Mouse (Mus musculus) heart, embryonic 14.5 days (tissue): ENCODE results near the gene Rhod. TPM values are rescaled to one million over a fixed set of nuclear protein-coding genes. Genes with fewer than 3 reads are reported as not detected.

Experiments used
- ATAC-seq: fragments of 200-750 bp; cut with Nextera tagmentation; 2 replicates; pipeline ENCODE4 v1.8.0; 2017; ENCODE audit warnings: low read depth, moderate TSS enrichment; ENCODE audit not compliant: insufficient number of reproducible peaks, insufficient read depth, low FRiP score
- H3K27ac ChIP-seq, 2 experiments: fragments of 200-500 bp in 1 of 2; fragments of 300-500 bp in 1 of 2; sonication (generic) in 1 of 2; replicated peaks in 1 of 2; 2 replicates each; pipeline ENCODE4 v1.5.1; 2012 to 2014; ENCODE audit warnings: low read depth in 2 of 2, low read length in 2 of 2, control low read depth in 1 of 2, mild to moderate bottlenecking in 1 of 2, mixed read lengths in 1 of 2; ENCODE audit not compliant: control insufficient read depth in 1 of 2, insufficient read depth in 1 of 2
- H3K27me3 ChIP-seq: fragments of 300-500 bp; sonication (generic); 2 replicates; pipeline ENCODE4 v1.6.1; 2014; ENCODE audit warnings: mild to moderate bottlenecking, low read length, control low read depth; ENCODE audit not compliant: control insufficient read depth, insufficient read depth
- H3K36me3 ChIP-seq: fragments of 300-500 bp; sonication (generic); 2 replicates; pipeline ENCODE4 v1.6.1; 2014; ENCODE audit warnings: mild to moderate bottlenecking, control low read depth, low read length, mixed read lengths; ENCODE audit not compliant: control insufficient read depth, insufficient read depth
- H3K4me1 ChIP-seq, 2 experiments: fragments of 200-500 bp in 1 of 2; fragments of 300-500 bp in 1 of 2; sonication (generic) in 1 of 2; 2 replicates each; pipeline ENCODE4 v1.6.1; 2012 to 2014; ENCODE audit warnings: low read length in 2 of 2, control low read depth in 1 of 2, mixed read lengths in 1 of 2; ENCODE audit not compliant: control insufficient read depth in 2 of 2, insufficient read depth in 2 of 2
- H3K4me2 ChIP-seq: fragments of 300-500 bp; sonication (generic); 2 replicates; pipeline ENCODE4 v1.6.1; 2014; ENCODE audit warnings: mild to moderate bottlenecking, low read length
- H3K4me3 ChIP-seq, 2 experiments: fragments of 200-500 bp in 1 of 2; fragments of 300-500 bp in 1 of 2; sonication (generic) in 1 of 2; 2 replicates each; pipeline ENCODE4 v1.5.1; 2012 to 2014; ENCODE audit warnings: low read length in 2 of 2, mild to moderate bottlenecking in 2 of 2, control low read depth in 1 of 2, low read depth in 1 of 2, moderate library complexity in 1 of 2; ENCODE audit not compliant: control insufficient read depth in 1 of 2, insufficient read depth in 1 of 2
- H3K9ac ChIP-seq: fragments of 300-500 bp; sonication (generic); 2 replicates; pipeline ENCODE4 v1.6.1; 2014; ENCODE audit warnings: mild to moderate bottlenecking, low read length
- H3K9me3 ChIP-seq: fragments of 300-500 bp; sonication (generic); 2 replicates; pipeline ENCODE4 v1.6.1; 2016; ENCODE audit warnings: low read length, control low read depth; ENCODE audit not compliant: control insufficient read depth
- WGBS: fragments of 180-500 bp; shearing (Covaris S2); extraction: QIAGEN DNeasy Blood & Tissue Kit; methylation state at CpG from one replicate; pipeline ENCODE4 v1.1.7; 2014; 5-methylcytosine and 5-hydroxymethylcytosine counted together
- polyA plus RNA-seq: library from polyadenylated mRNA; unstranded; fragments of >200 nt; fragmentation: Nextera tagmentation; extraction: Ambion mirVana; gene quantifications from 2 replicates; pipeline ENCODE4 v1.2.1, GENCODE M21; 2014

Rhod gene
- 20.0 and 24.0 TPM in 2 replicates for polyA plus RNA-seq

GRCm38 (mm10) chr19:4439161-4439801 lies at the start of gene Rhod:
TSS of gene Rhod (minus strand) at chr19:4439432.
- H3K9ac ChIP-seq: peak within 1 kb of the TSS; percentile 85
- H3K4me3 ChIP-seq: peak within 1 kb of the TSS; percentile 63 to 68
- H3K9me3 ChIP-seq: no peaks in the 10 kb centered on the region
- 0 out of 2 replicates have a peak, but pooled peaks have one; percentile 20 for ATAC-seq
- H3K27ac ChIP-seq: peak within 1 kb of the TSS in 1 of 2 experiments; percentile 54; a peak in 2 of 4 replicates
- H3K4me2 ChIP-seq: peak within 1 kb of the TSS; percentile 91
- H3K4me1 ChIP-seq: peaks cover 22 to 29% of the 10 kb centered on the region in 2 experiments
- H3K36me3 ChIP-seq: 0 out of 2 replicates have a peak, but pooled peaks cover 7% of the 10 kb centered on the region
- WGBS: under 1% methylated on average over 51 of the region's 51 CpGs
- H3K27me3 ChIP-seq: no peaks in the 10 kb centered on the region

GRCm38 (mm10) chr19:4487877-4488276 lies 48.6 kb upstream of the Rhod start:
- Histone ChIP-seq H3K4me1 (peaks cover 10 to 11% of the 10 kb centered on the region in 2 experiments), H3K9ac (no peak overlapping the region; the same call in 1 of the 2 replicates), H3K36me3 (no peaks in the 10 kb centered on the region), H3K4me3 (no peak overlapping the region), H3K4me2 (no peak overlapping the region), H3K27ac (no peak overlapping the region; a peak in 1 of 4 replicates), H3K9me3 (no peaks in the 10 kb centered on the region), H3K27me3 (no peaks in the 10 kb centered on the region)
- WGBS: 28% methylated on average over 2 of the region's 2 CpGs
- ATAC-seq: no peak

DNA sequence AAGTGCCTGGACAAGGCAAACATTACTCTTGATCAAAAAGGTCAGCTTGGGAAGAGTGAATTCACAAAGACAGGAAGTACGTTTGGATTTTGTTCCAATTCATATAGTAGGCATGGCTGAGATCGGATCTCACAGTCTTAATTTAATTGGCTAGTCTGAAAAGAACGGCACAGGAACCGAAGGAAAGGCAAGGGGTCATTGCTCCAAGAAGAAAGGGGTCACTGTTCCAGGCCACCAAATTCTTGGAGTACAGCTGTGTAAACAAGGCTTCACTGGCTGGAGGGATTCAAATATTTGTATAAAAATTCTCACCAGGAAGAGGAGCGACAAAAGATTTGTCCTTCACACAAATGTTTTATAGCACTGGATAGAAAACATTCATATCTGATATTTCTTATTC lies 45.8 kb upstream of the Rhod start:
- Histone ChIP-seq H3K36me3 (no peaks in the 10 kb centered on the region), H3K9me3 (no peaks in the 10 kb centered on the region), H3K4me1 (peaks cover 10 to 11% of the 10 kb centered on the region in 2 experiments), H3K27ac (no peak overlapping the region), H3K4me2 (no peak overlapping the region), H3K9ac (no peak overlapping the region), H3K4me3 (no peak overlapping the region), H3K27me3 (no peaks in the 10 kb centered on the region)
- no peak for ATAC-seq
- WGBS: 67% methylated on average over 5 of the region's 5 CpGs

DNA sequence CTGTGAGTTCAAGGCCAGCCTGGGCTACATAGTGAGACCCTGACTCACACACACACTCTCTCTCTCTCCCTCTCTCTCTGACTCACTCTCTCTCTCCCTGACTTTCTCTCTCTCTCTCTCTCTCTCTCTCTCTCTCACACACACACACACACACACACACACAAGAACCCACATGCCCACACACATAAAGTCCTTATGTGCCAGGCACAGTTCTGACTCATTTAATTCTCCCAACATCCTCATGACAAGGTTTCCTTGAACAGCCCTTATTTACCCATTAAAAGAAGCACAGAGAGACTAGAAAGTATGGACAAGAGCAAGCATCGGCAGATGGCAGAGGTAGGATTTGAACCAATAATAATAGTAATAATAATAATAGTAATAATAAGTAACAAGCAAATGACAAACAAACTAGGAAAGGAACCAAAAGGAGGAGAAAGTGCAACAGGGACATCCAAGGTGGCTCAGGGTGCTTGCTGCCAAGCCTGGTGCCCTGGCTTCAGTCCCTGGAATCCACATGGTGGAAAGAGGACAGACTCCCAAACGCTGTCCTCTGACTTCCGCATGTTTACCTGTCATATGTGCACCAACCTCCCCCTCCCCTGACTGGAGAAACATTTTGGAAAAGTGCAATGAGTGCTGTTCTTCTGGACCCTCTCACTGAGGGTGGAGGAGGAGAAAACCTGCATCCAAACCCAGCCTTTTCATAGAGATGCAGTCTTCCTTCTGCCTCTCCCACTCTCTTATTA lies 43.1 kb upstream of the Rhod start:
- no peak overlapping the region for H3K27ac ChIP-seq
- H3K36me3 ChIP-seq: no peaks in the 10 kb centered on the region
- peaks cover 4 to 5% of the 10 kb centered on the region in 2 experiments; a peak in 3 of 4 replicates for H3K4me1 ChIP-seq
- no peak for ATAC-seq
- H3K27me3 ChIP-seq: no peaks in the 10 kb centered on the region
- no peaks in the 10 kb centered on the region for H3K9me3 ChIP-seq
- WGBS: 85% methylated on average over 3 of the region's 3 CpGs
- H3K4me3 ChIP-seq: no peak overlapping the region
- H3K4me2 ChIP-seq: no peak overlapping the region
- no peak overlapping the region for H3K9ac ChIP-seq

DNA sequence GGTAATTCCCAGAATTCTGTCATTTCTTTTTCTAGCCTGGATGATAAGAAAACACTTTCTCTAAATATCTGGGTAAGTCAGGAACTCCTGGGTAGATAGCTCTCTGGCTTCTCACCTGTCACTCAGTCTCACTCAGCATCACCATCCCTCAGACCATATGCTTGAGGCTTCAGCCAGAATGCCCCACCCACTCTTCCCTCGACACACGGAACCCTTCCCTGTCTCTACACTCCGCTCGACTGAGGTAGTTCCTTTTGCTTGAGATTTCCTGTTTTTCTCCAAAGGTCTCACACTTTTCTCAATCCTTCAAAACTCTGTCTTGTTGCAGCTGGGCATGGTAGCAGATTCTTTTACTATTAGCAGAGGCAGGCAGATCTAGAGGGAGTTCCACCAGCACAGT lies 42.1 kb upstream of the Rhod start:
- H3K4me1 ChIP-seq: peaks cover 4 to 6% of the 10 kb centered on the region in 2 experiments; a peak in 3 of 4 replicates
- no peak overlapping the region for H3K9ac ChIP-seq
- ATAC-seq: no peak
- H3K4me2 ChIP-seq: no peak overlapping the region
- 41% methylated on average over 4 of the region's 4 CpGs for WGBS
- no peaks in the 10 kb centered on the region for H3K36me3 ChIP-seq
- no peak overlapping the region for H3K27ac ChIP-seq
- no peak overlapping the region for H3K4me3 ChIP-seq
- H3K9me3 ChIP-seq: no peaks in the 10 kb centered on the region
- H3K27me3 ChIP-seq: peaks cover 5% of the 10 kb centered on the region

- H3K27ac ChIP-seq: no peak overlapping the region
- no peak overlapping the region for H3K9ac ChIP-seq
- ATAC-seq: no peak
- H3K4me2 ChIP-seq: no peak overlapping the region
- no peaks in the 10 kb centered on the region for H3K36me3 ChIP-seq
- H3K27me3 ChIP-seq: peaks cover 16% of the 10 kb centered on the region
- no peak overlapping the region for H3K4me3 ChIP-seq
- 87% methylated on average over 2 of the region's 2 CpGs for WGBS
- H3K4me1 ChIP-seq: peaks cover 4 to 6% of the 10 kb centered on the region in 2 experiments; a peak in 3 of 4 replicates
- H3K9me3 ChIP-seq: no peaks in the 10 kb centered on the region
Observed at GRCm38 (mm10) chr19:4480041-4480440, 40.8 kb upstream of the Rhod start.

GRCm38 (mm10) chr19:4478190-4478516 lies 38.9 kb upstream of the Rhod start:
- Histone ChIP-seq H3K4me1 (peaks cover 4 to 6% of the 10 kb centered on the region in 2 experiments; a peak in 3 of 4 replicates), H3K27ac (no peak overlapping the region), H3K36me3 (no peaks in the 10 kb centered on the region), H3K4me3 (no peak overlapping the region), H3K27me3 (peaks cover 23% of the 10 kb centered on the region), H3K9ac (no peak overlapping the region), H3K4me2 (peak overlapping the region; percentile 57), H3K9me3 (no peaks in the 10 kb centered on the region)
- 20% methylated on average over 1 of the region's 1 CpGs for WGBS
- ATAC-seq: no peak
